Mouse (Mus musculus): ENCODE data around the gene Paqr7. TPM values are rescaled to one million over a fixed set of nuclear protein-coding genes. Genes with fewer than 3 reads are reported as not detected.
A peak's percentile ranks its signal among the peaks of the same experiment; 100 is the strongest.

Gene Paqr7
- polyA plus RNA-seq, 1 experiment from 2014 or later: 2.9 TPM

DNA sequence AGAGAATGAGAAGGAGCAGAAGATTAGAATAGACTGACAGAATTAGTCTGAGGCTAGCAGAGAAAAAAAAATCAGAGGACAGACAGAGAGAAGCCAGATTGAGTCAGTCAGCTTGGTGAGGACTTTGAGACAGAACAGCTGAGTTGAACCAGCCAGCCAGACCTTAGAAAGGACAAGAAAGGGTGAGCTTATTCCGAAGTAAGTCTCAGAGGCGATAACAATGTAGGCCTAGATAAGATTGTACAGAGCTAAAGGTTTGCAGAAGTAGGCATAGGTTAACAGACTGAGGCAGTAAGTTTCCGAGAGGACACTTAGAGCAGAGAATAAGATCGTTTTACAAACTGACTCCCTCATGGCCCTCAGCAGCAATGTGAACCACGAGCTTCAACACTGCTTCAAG lies 35.2 kb upstream of the Paqr7 start:
- 0 out of 2 replicates have a peak, but pooled peaks cover 3% of the 10 kb centered on the region for H3K4me1 ChIP-seq (replicated peaks)
- no peak overlapping the region for H3K4me2 ChIP-seq
- no peak overlapping the region for H3K27ac ChIP-seq
- no peak overlapping the region for H3K4me3 ChIP-seq (replicated peaks)
- WGBS: 78% methylated on average over 5 of the region's 5 CpGs
- no peak for ATAC-seq (ENCODE audit: insufficient number of reproducible peaks, insufficient read depth, low FRiP score, low TSS enrichment, low read depth)
- H3K36me3 ChIP-seq: no peaks in the 10 kb centered on the region
- H3K9me3 ChIP-seq: no peaks in the 10 kb centered on the region
- no peak overlapping the region for H3K9ac ChIP-seq (replicated peaks)
- H3K27me3 ChIP-seq: peaks cover 2% of the 10 kb centered on the region; the same call in 1 of the 2 replicates

DNA sequence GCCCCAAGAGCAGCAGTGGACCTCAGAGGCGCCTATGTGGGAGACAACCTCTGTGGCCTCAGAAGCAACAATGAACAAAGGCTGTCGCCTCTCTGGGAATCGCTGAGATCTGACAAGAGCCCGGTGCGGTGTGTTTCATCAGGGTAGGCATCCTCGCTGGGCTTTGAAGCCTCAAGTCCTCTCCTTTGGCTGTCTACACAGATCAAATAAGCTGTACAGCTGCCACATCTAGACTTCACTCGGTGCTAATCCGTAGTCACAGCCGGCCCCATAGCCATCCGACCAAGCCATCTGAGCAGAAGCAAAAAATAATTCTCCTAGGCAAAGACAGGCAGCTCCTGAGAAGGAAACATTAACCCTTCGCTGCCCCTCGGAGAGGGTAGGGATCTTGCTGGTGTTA lies 30.7 kb upstream of the Paqr7 start:
- Histone ChIP-seq H3K36me3 (peaks cover 3% of the 10 kb centered on the region), H3K4me3 (replicated peaks) (no peak overlapping the region), H3K9me3 (no peaks in the 10 kb centered on the region), H3K4me1 (replicated peaks) (peaks cover 20% of the 10 kb centered on the region), H3K4me2 (no peak overlapping the region), H3K27ac (no peak overlapping the region), H3K27me3 (no peaks in the 10 kb centered on the region; the same call in 1 of the 2 replicates), H3K9ac (replicated peaks) (no peak overlapping the region)
- WGBS: 52% methylated on average over 12 of the region's 12 CpGs
- no peak for ATAC-seq (ENCODE audit: insufficient number of reproducible peaks, insufficient read depth, low FRiP score, low TSS enrichment, low read depth)

DNA sequence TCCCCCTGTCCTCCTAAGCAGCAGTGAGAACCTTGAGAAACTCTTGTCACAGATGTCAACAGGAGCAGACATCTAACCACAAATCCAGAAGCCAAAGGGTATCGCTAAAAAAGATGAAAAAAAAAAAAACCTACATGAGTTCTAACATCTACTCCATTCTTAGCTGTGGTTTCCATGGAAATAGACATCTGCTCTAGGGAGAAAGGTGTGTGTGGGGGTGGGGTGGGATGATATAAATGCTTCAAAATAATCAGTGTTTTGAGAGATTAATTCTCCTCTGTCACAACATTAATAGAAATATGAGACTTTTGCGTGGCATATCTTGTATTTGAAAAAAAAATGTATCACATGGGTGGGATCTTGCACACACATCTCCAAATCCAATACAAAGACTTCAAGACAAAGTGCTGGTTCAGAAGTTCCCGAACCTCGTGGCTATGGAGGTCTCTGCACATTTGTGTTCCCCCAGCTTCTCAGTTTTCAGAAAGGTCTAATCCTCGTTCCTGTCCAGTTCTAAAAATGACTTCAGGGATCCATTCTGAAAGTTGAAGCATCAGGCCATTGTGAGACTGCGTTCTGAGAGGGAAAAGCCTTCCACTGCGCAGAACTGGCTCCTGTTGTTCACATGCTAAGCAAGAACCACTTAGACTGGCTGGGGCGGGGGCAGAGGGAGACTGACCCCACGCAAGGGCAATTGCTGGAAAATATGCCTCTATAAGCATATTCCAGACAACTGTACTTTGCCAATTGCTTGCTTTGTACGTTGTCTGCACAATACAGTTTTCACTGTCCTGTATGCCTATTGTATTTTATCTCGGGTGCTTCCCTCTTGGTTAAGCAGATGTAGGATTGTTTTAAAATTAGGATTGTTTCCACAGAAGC lies 29.9 kb upstream of the Paqr7 start:
- Histone ChIP-seq H3K4me3 (replicated peaks) (no peak overlapping the region; the same call in 1 of the 2 replicates), H3K36me3 (peaks cover 10% of the 10 kb centered on the region), H3K9ac (replicated peaks) (no peak overlapping the region), H3K27ac (no peak overlapping the region), H3K27me3 (no peaks in the 10 kb centered on the region; the same call in 1 of the 2 replicates), H3K4me1 (replicated peaks) (peaks cover 20% of the 10 kb centered on the region), H3K9me3 (no peaks in the 10 kb centered on the region), H3K4me2 (peak overlapping the region; percentile 88)
- 81% methylated on average over 11 of the region's 11 CpGs for WGBS
- no peak for ATAC-seq (ENCODE audit: insufficient number of reproducible peaks, insufficient read depth, low FRiP score, low TSS enrichment, low read depth)

DNA sequence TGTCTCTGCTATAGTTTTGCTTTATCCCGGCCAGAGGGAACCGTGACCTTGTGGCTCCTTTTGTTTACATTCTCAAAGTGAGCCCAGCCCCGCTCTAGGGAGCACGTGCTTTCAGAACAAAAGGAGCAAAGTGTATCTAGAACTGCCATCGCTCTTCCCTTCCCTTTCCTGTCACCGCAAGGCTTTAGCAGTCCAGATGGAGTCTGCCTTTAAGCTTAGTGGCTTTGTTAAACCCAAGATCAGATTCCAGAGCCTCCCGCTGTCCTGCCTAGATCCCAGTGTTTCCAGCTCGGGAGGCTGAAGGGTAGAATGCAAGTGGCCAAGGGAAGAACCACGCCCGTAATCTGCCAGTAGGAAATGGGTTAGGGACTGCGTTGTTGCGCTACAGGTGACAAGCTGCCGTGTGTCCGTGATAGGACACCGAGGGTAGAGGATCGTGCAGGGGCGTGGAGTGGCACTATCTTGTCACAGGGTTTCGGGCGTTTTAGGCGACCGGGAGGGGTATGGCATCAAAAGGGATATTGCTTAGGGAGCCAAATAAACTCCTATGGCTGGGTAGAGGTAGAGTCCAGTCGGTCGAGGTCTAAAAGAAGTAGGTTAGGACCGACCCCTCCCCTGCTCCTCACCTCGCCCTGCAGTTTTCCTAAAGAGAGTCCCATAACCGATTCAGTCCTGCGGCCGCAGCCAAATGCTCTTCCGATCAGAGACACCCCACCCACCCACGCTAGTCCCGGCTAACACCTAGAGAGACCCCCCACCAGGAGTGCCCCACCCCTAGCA lies 28.9 kb upstream of the Paqr7 start:
- ATAC-seq (ENCODE audit: insufficient number of reproducible peaks, insufficient read depth, low FRiP score, low TSS enrichment, low read depth): peak; percentile 46
- WGBS: under 1% methylated on average over 31 of the region's 31 CpGs

DNA sequence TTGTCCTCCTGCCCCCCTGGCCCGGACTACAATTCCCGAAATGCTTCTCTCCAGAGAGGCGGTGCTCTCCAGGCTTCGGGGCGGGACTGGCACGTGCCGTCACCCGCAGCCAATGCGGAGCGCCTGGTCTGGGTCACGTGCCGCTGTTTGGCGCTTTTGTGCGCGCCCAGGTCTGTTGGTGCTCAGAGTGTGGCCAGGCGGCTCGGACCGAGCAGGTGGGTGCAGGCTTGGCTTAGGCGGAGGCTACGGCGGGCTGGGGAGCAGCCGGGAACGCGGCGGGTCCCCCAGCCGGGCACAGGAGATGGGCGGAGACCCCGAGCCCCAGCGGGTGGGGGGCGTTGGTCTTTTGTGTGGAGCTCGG lies 28.3 kb upstream of the Paqr7 start, which contains the start of gene Stmn1:
Gene Stmn1, plus strand, starts transcription at position 106 of the 361 bp plus-strand sequence.
- Histone ChIP-seq H3K36me3 (peaks cover 25% of the 10 kb centered on the region), H3K4me3 (replicated peaks) (peak within 1 kb of the TSS; percentile 98), H3K9me3 (no peaks in the 10 kb centered on the region), H3K4me2 (peak within 1 kb of the TSS; percentile 88), H3K27me3 (no peaks in the 10 kb centered on the region; the same call in 1 of the 2 replicates), H3K27ac (peak within 1 kb of the TSS; percentile 92), H3K4me1 (replicated peaks) (peaks cover 20% of the 10 kb centered on the region), H3K9ac (replicated peaks) (peak within 1 kb of the TSS; percentile 91)
- ATAC-seq (ENCODE audit: insufficient number of reproducible peaks, insufficient read depth, low FRiP score, low TSS enrichment, low read depth): peak; percentile 95
- WGBS: under 1% methylated on average over 31 of the region's 31 CpGs

More for the DNA sequence above, 28.9 kb upstream of the Paqr7 start:
- H3K9ac ChIP-seq (replicated peaks): peak overlapping the region; percentile 91
- no peaks in the 10 kb centered on the region; the same call in 1 of the 2 replicates for H3K27me3 ChIP-seq
- H3K27ac ChIP-seq: peak overlapping the region; percentile 92
- H3K4me1 ChIP-seq (replicated peaks): peaks cover 20% of the 10 kb centered on the region
- H3K4me3 ChIP-seq (replicated peaks): peak overlapping the region; percentile 98
- H3K4me2 ChIP-seq: peak overlapping the region; percentile 88
- H3K9me3 ChIP-seq: no peaks in the 10 kb centered on the region
- H3K36me3 ChIP-seq: peaks cover 20% of the 10 kb centered on the region

DNA sequence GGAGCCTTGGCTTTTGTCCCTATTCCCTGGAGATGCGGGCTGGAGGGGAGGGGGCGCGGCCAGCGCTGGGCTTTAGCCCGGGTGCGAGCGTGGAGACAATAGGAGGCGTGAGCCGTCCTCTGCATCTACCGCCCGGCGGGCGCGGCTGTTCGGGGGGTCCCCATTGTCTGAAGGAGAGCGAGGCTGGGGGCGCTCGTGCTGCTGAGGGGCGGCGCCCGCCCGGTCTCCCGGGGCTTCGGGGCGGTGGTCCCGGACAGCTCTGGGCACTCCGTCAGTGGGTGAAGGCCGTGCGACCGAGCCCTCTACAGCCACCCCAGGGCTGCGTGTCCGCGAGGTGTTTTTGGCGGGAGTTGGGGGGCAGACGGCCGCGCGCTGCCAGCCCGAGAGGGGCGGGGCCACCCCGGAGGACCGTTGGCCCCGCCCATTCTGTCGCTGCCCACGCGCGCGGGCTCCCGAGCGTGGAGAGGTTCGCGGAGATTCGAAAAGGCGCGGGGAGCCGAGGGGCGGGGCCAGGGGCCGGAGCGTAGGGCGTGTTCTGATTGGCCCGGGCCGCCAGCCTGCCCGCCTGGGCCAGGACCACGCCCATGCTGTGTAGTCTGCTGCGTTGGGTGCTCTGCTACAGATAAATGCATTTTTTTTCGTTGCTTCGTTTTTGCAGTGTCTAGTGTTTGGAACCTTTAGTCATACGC lies 27.8 kb upstream of the Paqr7 start:
- under 1% methylated on average over 68 of the region's 68 CpGs for WGBS
- peak overlapping the region; percentile 88 for H3K4me2 ChIP-seq
- H3K9ac ChIP-seq (replicated peaks): peak overlapping the region; percentile 91
- peaks cover 20% of the 10 kb centered on the region for H3K4me1 ChIP-seq (replicated peaks)
- no peaks in the 10 kb centered on the region for H3K9me3 ChIP-seq
- H3K27me3 ChIP-seq: no peaks in the 10 kb centered on the region; the same call in 1 of the 2 replicates
- H3K4me3 ChIP-seq (replicated peaks): peak overlapping the region; percentile 98
- ATAC-seq (ENCODE audit: insufficient number of reproducible peaks, insufficient read depth, low FRiP score, low TSS enrichment, low read depth): peak; percentile 73
- H3K27ac ChIP-seq: peak overlapping the region; percentile 92
- H3K36me3 ChIP-seq: peaks cover 27% of the 10 kb centered on the region

DNA sequence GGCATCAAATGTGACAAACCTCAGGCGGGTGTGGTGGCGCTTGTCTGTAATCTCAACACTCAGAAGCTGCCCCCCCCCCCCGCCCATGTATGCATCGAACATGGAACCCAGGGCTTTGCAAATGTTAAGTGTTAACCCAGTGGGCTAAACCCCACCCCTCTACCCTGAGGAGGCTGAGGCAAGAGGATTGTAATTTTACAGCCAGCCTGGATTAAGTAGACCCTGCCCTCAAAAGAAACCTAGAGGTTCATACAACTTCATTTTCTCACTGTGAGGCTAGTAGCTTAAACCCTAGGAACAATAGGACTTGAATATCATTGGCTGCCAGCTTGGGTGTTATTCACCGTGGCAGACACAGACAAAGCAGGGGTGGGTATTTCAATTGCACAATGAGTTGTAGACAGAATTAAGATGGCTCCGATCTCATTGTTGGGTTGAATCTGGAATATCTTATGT lies 27.1 kb upstream of the Paqr7 start:
- 32% methylated on average over 6 of the region's 6 CpGs for WGBS
- Histone ChIP-seq H3K9ac (replicated peaks) (peak overlapping the region; percentile 91; the same call in 1 of the 2 replicates), H3K4me3 (replicated peaks) (peak overlapping the region; percentile 98), H3K27me3 (no peaks in the 10 kb centered on the region; the same call in 1 of the 2 replicates), H3K27ac (0 out of 2 replicates have a peak overlapping the region, but pooled peaks have one; percentile 92), H3K4me2 (peak overlapping the region; percentile 88), H3K9me3 (no peaks in the 10 kb centered on the region), H3K4me1 (replicated peaks) (peaks cover 20% of the 10 kb centered on the region), H3K36me3 (peaks cover 33% of the 10 kb centered on the region)
- ATAC-seq (ENCODE audit: insufficient number of reproducible peaks, insufficient read depth, low FRiP score, low TSS enrichment, low read depth): no peak

DNA sequence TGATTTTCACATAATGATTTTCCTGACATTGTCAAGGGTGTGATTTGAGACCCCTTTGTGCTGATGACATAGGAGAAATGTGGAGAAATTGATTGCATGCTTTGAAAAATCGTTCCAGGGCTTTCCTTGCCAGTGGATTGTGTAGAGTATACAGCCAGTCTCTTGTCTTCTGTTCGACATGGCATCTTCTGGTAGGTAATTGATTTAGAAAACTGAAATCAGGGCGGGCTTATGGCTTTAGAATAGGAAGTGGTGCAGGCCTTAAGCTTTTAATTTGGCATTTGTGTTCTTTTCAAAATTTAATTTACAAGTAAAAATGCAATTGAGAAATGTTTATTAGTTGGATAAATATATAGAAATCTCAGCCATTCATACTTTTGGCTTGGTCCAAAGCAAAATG lies 26.5 kb upstream of the Paqr7 start:
- Histone ChIP-seq H3K4me2 (peak overlapping the region; percentile 88), H3K27me3 (no peaks in the 10 kb centered on the region; the same call in 1 of the 2 replicates), H3K4me1 (replicated peaks) (peaks cover 20% of the 10 kb centered on the region), H3K36me3 (peaks cover 39% of the 10 kb centered on the region), H3K9ac (replicated peaks) (0 out of 2 replicates have a peak overlapping the region, but pooled peaks have one; percentile 44), H3K4me3 (replicated peaks) (peak overlapping the region; percentile 98), H3K9me3 (no peaks in the 10 kb centered on the region), H3K27ac (no peak overlapping the region)
- 77% methylated on average over 3 of the region's 3 CpGs for WGBS
- ATAC-seq (ENCODE audit: insufficient number of reproducible peaks, insufficient read depth, low FRiP score, low TSS enrichment, low read depth): no peak

DNA sequence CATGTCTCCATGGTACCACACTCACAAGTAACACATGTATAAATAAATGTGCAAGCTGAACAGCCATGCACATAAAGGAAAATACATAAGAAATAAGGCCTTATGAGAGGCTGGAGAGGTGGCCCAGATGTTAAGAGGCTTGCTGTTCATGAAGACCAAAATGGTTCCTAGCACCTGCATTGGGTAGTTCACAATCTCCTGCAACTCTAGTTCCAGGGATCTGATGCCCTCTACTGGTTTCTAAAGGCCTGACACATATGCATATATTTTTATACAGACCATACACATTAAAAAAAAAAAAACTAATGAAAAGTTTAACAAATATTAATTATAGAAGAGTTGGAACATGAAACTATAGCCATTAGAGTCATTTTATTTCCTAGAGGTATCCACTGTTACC lies 25.0 kb upstream of the Paqr7 start:
- Histone ChIP-seq H3K9ac (replicated peaks) (no peak overlapping the region), H3K4me3 (replicated peaks) (no peak overlapping the region), H3K27ac (no peak overlapping the region), H3K4me2 (no peak overlapping the region), H3K9me3 (no peaks in the 10 kb centered on the region), H3K36me3 (peaks cover 54% of the 10 kb centered on the region), H3K4me1 (replicated peaks) (peaks cover 18% of the 10 kb centered on the region), H3K27me3 (no peaks in the 10 kb centered on the region)
- ATAC-seq (ENCODE audit: insufficient number of reproducible peaks, insufficient read depth, low FRiP score, low TSS enrichment, low read depth): no peak

DNA sequence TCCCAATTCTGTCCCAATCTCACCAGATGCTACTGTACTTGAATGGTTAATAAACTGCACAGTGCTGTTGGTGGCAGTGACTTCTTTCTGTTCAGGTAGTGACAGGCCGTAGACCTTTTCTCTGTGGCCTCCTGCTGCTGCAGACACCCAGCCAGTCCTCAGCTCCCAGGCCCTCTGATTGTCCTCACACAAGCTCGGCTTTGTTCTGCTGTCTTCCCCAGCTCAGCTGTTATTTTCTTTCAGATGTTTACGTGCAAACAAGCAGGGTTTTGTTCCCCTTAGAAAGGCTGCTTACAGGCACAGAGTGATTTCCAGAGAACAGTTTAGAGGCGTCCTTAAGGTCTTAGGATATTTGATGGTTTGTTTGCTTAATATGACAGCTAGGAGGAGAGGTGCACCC lies 22.7 kb upstream of the Paqr7 start:
- 80% methylated on average over 4 of the region's 4 CpGs for WGBS
- Histone ChIP-seq H3K4me1 (replicated peaks) (peaks cover 11% of the 10 kb centered on the region), H3K9ac (replicated peaks) (no peak overlapping the region), H3K9me3 (no peaks in the 10 kb centered on the region), H3K4me3 (replicated peaks) (no peak overlapping the region), H3K36me3 (peaks cover 63% of the 10 kb centered on the region), H3K27me3 (no peaks in the 10 kb centered on the region), H3K27ac (no peak overlapping the region), H3K4me2 (no peak overlapping the region)
- no peak for ATAC-seq (ENCODE audit: insufficient number of reproducible peaks, insufficient read depth, low FRiP score, low TSS enrichment, low read depth)
